Mouse (Mus musculus) spleen, adult 2 months (tissue): ENCODE results near the gene Cryzl2. TPM values are rescaled to one million over a fixed set of nuclear protein-coding genes. Genes with fewer than 3 reads are reported as not detected.

Experiments used
- DNase-seq, 2 experiments: peaks; one replicate each; pipeline versions ENCODE4 v3.0.0 to v3.0.0-alpha.2; 2012 to 2021; ENCODE audit warnings: low spot score in 2 of 2, low read depth in 1 of 2
- H3K27ac ChIP-seq: fragments of 200-500 bp; 2 replicates; pipeline ENCODE4 v1.5.1; 2012; ENCODE audit warnings: low read length, inconsistent platforms; ENCODE audit not compliant: insufficient read depth
- H3K27me3 ChIP-seq: fragments of 200-500 bp; 2 replicates; pipeline ENCODE4 v1.6.1; 2012; ENCODE audit warnings: mild to moderate bottlenecking, moderate library complexity, low read length, inconsistent platforms; ENCODE audit not compliant: control insufficient read depth, insufficient read depth
- H3K36me3 ChIP-seq: fragments of 200-500 bp; 2 replicates; pipeline ENCODE4 v1.6.1; 2012; ENCODE audit warnings: mild to moderate bottlenecking, low read length, inconsistent platforms; ENCODE audit not compliant: control insufficient read depth, insufficient read depth
- H3K4me1 ChIP-seq: fragments of 200-500 bp; 2 replicates; pipeline ENCODE4 v1.6.1; 2011; ENCODE audit warnings: inconsistent platforms; ENCODE audit not compliant: control insufficient read depth, insufficient read depth, insufficient read length
- H3K4me3 ChIP-seq: fragments of 200-500 bp; 2 replicates; pipeline ENCODE4 v1.5.1; 2011; ENCODE audit warnings: mild to moderate bottlenecking, inconsistent platforms; ENCODE audit not compliant: insufficient read depth, insufficient read length; ENCODE audit errors: extremely low read depth
- CTCF ChIP-seq: fragments of 200-500 bp; IDR thresholded peaks from 2 replicates; pipeline ENCODE4 v1.5.1; 2011; ENCODE audit warnings: mild to moderate bottlenecking, inconsistent platforms; ENCODE audit not compliant: insufficient read depth, insufficient read length, insufficient replicate concordance; ENCODE audit errors: extremely low read depth
- POLR2A ChIP-seq: fragments of 200-500 bp; IDR thresholded peaks from 2 replicates; pipeline ENCODE4 v1.6.1; 2011; ENCODE audit warnings: low read depth, low read length, inconsistent platforms
- WGBS: fragments of 180-500 bp; shearing (Covaris S2); methylation state at CpG from one replicate; pipeline ENCODE4 v1.1.7; 2018; 5-methylcytosine and 5-hydroxymethylcytosine counted together
- polyA plus RNA-seq: library from polyadenylated mRNA; depleted of rRNA; stranded (reverse); fragments of >200 nt; gene quantifications from 2 replicates; pipeline ENCODE4 v1.2.3, GENCODE M21; 2012

Cryzl2 gene
- polyA plus RNA-seq, 1 experiment: 11.1 TPM

DNA sequence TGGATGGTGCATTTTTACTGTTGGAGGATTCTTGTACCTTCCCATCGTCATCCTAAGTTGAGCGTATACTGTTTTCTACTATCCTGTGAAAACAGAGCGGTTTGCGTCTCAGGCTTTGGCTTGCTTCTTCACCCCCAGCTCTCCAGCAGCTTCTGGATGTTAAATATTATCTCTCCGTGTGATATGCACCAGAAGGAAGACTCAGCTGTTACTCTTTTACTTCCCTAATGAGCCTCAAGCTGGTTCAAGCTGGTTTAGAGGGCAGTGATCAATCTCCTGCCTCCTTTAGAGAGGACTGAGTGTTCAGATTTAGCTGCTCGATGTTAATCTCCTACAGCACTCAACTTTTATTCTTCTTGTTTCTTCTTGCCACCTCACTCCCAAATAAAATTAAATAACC is 3.5 kb upstream of the Cryzl2 start:
- H3K27ac ChIP-seq: no peak overlapping the region
- no peak for DNase-seq

DNA sequence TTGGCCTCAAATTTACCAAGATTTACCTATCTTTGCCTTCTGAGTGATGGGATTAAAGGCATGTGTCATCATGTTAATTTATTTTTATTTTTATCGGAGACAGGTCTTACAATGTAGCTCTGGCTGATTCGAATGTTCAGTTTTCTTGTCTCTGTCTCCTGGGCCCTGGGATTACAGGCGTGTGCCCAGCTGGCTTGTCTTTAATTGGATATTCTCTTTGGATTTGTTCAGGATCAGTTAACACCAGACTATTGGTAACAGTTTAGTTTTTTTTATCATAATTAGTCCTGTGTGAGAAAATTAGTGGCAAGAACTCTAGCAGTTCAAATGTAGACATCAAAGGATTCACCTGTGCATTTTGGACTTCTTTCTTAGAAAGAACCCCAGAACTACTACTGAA is 588 bp upstream of the Cryzl2 start:
- Histone ChIP-seq H3K4me1 (no peaks in the 10 kb centered on the region), H3K4me3 (no peak overlapping the region), H3K27me3 (no peaks in the 10 kb centered on the region), H3K36me3 (no peaks in the 10 kb centered on the region), H3K27ac (no peak overlapping the region)
- WGBS: 97% methylated on average over 3 of the region's 3 CpGs
- no peak for DNase-seq
- TF ChIP-seq POLR2A (no peak), CTCF (no peak)

More for the DNA sequence above, 3.5 kb upstream of the Cryzl2 start:
- no peaks in the 10 kb centered on the region for H3K4me1 ChIP-seq
- 86% methylated on average over 6 of the region's 6 CpGs for WGBS
- no peaks in the 10 kb centered on the region for H3K36me3 ChIP-seq
- no peaks in the 10 kb centered on the region for H3K27me3 ChIP-seq
- TF ChIP-seq CTCF (no peak), POLR2A (no peak)
- H3K4me3 ChIP-seq: no peak overlapping the region

GRCm38 (mm10) chr1:157459904-157460303 is 1.5 kb downstream of the Cryzl2 start:
- no peaks in the 10 kb centered on the region for H3K36me3 ChIP-seq
- no peaks in the 10 kb centered on the region for H3K27me3 ChIP-seq
- 92% methylated on average over 5 of the region's 5 CpGs for WGBS
- no peaks in the 10 kb centered on the region for H3K4me1 ChIP-seq
- TF ChIP-seq CTCF (no peak), POLR2A (no peak)
- no peak overlapping the region for H3K4me3 ChIP-seq
- H3K27ac ChIP-seq: no peak overlapping the region
- DNase-seq: no peak

DNA sequence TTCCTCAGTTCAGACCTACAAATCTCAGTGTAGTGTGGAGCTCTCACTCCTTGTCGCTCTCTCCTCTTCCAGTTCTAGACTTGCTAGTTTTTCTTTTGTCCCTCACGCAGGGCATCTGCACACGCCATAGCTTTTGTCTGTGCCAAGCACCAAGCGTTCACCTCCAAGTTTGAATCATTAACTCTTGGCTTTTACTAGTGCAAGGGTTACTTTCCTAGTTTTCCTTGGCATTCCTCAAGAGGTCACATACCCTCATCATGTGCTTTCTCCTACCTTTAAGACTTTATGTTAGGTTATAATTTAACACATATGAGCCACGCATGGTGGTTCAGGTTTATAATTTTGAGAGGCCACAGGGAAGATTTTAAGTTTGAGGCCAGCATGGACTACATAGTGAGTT is 2.9 kb downstream of the Cryzl2 start:
- no peak overlapping the region for H3K4me3 ChIP-seq
- TF ChIP-seq CTCF (no peak), POLR2A (no peak)
- no peaks in the 10 kb centered on the region for H3K36me3 ChIP-seq
- no peaks in the 10 kb centered on the region for H3K4me1 ChIP-seq
- no peak for DNase-seq
- 94% methylated on average over 5 of the region's 5 CpGs for WGBS
- no peak overlapping the region for H3K27ac ChIP-seq
- no peaks in the 10 kb centered on the region for H3K27me3 ChIP-seq

GRCm38 (mm10) chr1:157462336-157462735 is 4.0 kb downstream of the Cryzl2 start:
- no peak for TF ChIP-seq POLR2A
- no peak for TF ChIP-seq CTCF
- Histone ChIP-seq H3K27me3 (no peaks in the 10 kb centered on the region), H3K27ac (no peak overlapping the region), H3K4me1 (no peaks in the 10 kb centered on the region), H3K36me3 (no peaks in the 10 kb centered on the region), H3K4me3 (no peak overlapping the region)
- 84% methylated on average over 3 of the region's 3 CpGs for WGBS
- DNase-seq: no peak

- Histone ChIP-seq H3K27ac (no peak overlapping the region), H3K27me3 (no peaks in the 10 kb centered on the region), H3K4me3 (no peak overlapping the region), H3K4me1 (no peaks in the 10 kb centered on the region), H3K36me3 (no peaks in the 10 kb centered on the region)
- TF ChIP-seq POLR2A (no peak), CTCF (no peak)
- no peak for DNase-seq
- WGBS: 91% methylated on average over 3 of the region's 3 CpGs
These were observed 6.8 kb downstream of the Cryzl2 start for GRCm38 (mm10) chr1:157465194-157465593.

DNA sequence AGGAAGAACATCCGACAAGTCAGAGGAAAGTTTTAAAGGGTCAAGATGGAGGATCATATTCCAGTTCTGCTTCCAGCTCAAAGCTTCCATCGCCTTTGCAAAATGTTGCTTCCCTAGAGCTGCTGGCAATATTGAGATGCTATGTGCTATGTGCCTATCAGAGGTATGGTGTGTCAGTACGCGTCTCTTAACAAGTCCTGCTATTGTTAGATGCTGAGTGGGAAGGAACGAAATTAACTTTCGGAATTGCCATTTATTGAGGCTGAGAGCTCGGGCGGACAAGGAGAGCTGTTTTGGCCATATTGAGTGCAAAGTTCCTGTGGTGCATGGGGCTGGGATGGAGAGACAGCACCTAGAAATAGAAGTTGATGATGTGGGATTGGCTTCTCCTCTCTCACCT is 9.5 kb downstream of the Cryzl2 start:
- no peak for DNase-seq
- WGBS: 94% methylated on average over 8 of the region's 8 CpGs
- H3K36me3 ChIP-seq: no peaks in the 10 kb centered on the region
- TF ChIP-seq CTCF (no peak), POLR2A (no peak)
- H3K4me3 ChIP-seq: no peak overlapping the region
- H3K27me3 ChIP-seq: no peaks in the 10 kb centered on the region
- no peaks in the 10 kb centered on the region for H3K4me1 ChIP-seq
- H3K27ac ChIP-seq: no peak overlapping the region

- no peak overlapping the region for H3K27ac ChIP-seq
- H3K36me3 ChIP-seq: no peaks in the 10 kb centered on the region
- 90% methylated on average over 9 of the region's 9 CpGs for WGBS
- H3K4me3 ChIP-seq: no peak overlapping the region
- no peak for DNase-seq
- no peaks in the 10 kb centered on the region for H3K4me1 ChIP-seq
- H3K27me3 ChIP-seq: no peaks in the 10 kb centered on the region
- TF ChIP-seq CTCF (no peak), POLR2A (no peak)
These were observed 12.5 kb downstream of the Cryzl2 start for GRCm38 (mm10) chr1:157470761-157471386.
